Mouse (Mus musculus): ENCODE data around the gene Ttll3.

- TF ChIP-seq POLR2A (IDR thresholded peaks at IDR 0.05; ENCODE audit: borderline replicate concordance, insufficient read depth, low read length) (no peak), CTCF (IDR thresholded peaks at IDR 0.05; ENCODE audit: borderline replicate concordance, insufficient read depth, low read depth, low read length) (no peak)
Observed at GRCm38 (mm10) chr6:113394811-113395210, 5.8 kb downstream of the Ttll3 start.
